Mouse (Mus musculus) small intestine, adult 2 months (tissue): ENCODE data around the gene Poldip2.

Experiments
- CTCF ChIP-seq: fragments of 200-500 bp; IDR thresholded peaks from 2 replicates; pipeline ENCODE4 v1.5.1; 2012; ENCODE audit warnings: low read depth, mild to moderate bottlenecking, control low read depth, inconsistent platforms, low read length, moderate library complexity, mixed read lengths; ENCODE audit not compliant: insufficient replicate concordance, insufficient read length; ENCODE audit errors: extremely low read depth
- POLR2A ChIP-seq: fragments of 200-500 bp; IDR thresholded peaks from 2 replicates; pipeline ENCODE4 v1.6.1; 2012; ENCODE audit warnings: low read depth, mild to moderate bottlenecking, control low read depth, inconsistent platforms, low read length, moderate library complexity

- no peak for TF ChIP-seq CTCF
- TF ChIP-seq POLR2A, result peak; percentile 18; the same call in 1 of the 2 replicates
Observed at GRCm38 (mm10) chr11:78465568-78466180, 46.3 kb upstream of the Poldip2 start, which contains the start of gene Slc46a1.
